Mouse (Mus musculus) midbrain, embryonic 13.5 days (tissue): ENCODE data around the gene Cd3eap. TPM values are rescaled to one million over a fixed set of nuclear protein-coding genes. Genes with fewer than 3 reads are reported as not detected.
A peak's percentile ranks its signal among the peaks of the same experiment; 100 is the strongest.

ENCODE experiments used
- ATAC-seq: fragments of 200-750 bp; cut with Nextera tagmentation; 2 replicates; pipeline ENCODE4 v1.8.0; 2017; ENCODE audit warnings: mild to moderate bottlenecking, moderate TSS enrichment, moderate library complexity
- H3K27ac ChIP-seq: fragments of 300-500 bp; sonication (generic); 2 replicates; pipeline ENCODE4 v1.5.1; 2015; ENCODE audit warnings: inconsistent platforms, mild to moderate bottlenecking, moderate library complexity
- H3K27me3 ChIP-seq: fragments of 300-500 bp; sonication (generic); 2 replicates; pipeline ENCODE4 v1.6.1; 2015; ENCODE audit warnings: mild to moderate bottlenecking, inconsistent platforms
- H3K36me3 ChIP-seq: fragments of 300-500 bp; sonication (generic); 2 replicates; pipeline ENCODE4 v1.6.1; 2015; ENCODE audit warnings: mild to moderate bottlenecking, inconsistent platforms
- H3K4me1 ChIP-seq: fragments of 300-500 bp; sonication (generic); replicated peaks from 2 replicates; pipeline ENCODE4 v1.6.1; 2015; ENCODE audit warnings: inconsistent platforms
- H3K4me2 ChIP-seq: fragments of 300-500 bp; sonication (generic); replicated peaks from 2 replicates; pipeline ENCODE4 v1.6.1; 2015; ENCODE audit warnings: moderate library complexity, mild to moderate bottlenecking, inconsistent platforms
- H3K4me3 ChIP-seq: fragments of 300-500 bp; sonication (generic); replicated peaks from 2 replicates; pipeline ENCODE4 v1.5.1; 2015; ENCODE audit warnings: mild to moderate bottlenecking, inconsistent platforms
- H3K9ac ChIP-seq: fragments of 300-500 bp; sonication (generic); replicated peaks from 2 replicates; pipeline ENCODE4 v1.6.1; 2015; ENCODE audit warnings: mild to moderate bottlenecking, inconsistent platforms
- H3K9me3 ChIP-seq: fragments of 300-500 bp; sonication (generic); 2 replicates; pipeline ENCODE4 v1.6.1; 2016; ENCODE audit warnings: mild to moderate bottlenecking, inconsistent platforms
- WGBS: fragments of 180-500 bp; shearing (Covaris S2); methylation state at CpG from one replicate; pipeline ENCODE4 v1.1.7; 2015; 5-methylcytosine and 5-hydroxymethylcytosine counted together
- polyA plus RNA-seq: library from polyadenylated mRNA; unstranded; fragments of >200 nt; fragmentation: Nextera tagmentation; extraction: Ambion mirVana; gene quantifications from 2 replicates; pipeline ENCODE4 v1.2.1, GENCODE M21; 2015

Gene Cd3eap
- polyA plus RNA-seq = 19.6 and 20.4 TPM in 2 replicates

GRCm38 (mm10) chr7:19359299-19359891 lies at the start of gene Cd3eap, which contains the start of gene Ppp1r13l:
Gene Cd3eap (minus strand): TSS chr7:19359483.
Gene Ppp1r13l (plus strand): TSS chr7:19359749.
- Histone ChIP-seq H3K36me3 (peaks cover 25% of the 10 kb centered on the region), H3K9me3 (no peaks in the 10 kb centered on the region), H3K9ac (peak within 1 kb of the TSS; percentile 76), H3K27me3 (peaks cover 11% of the 10 kb centered on the region; the same call in 1 of the 2 replicates), H3K4me1 (peaks cover 41% of the 10 kb centered on the region), H3K4me3 (peak within 1 kb of the TSS; percentile 74), H3K4me2 (peak within 1 kb of the TSS; percentile 98), H3K27ac (no peak within 1 kb of the TSS; the same call in 1 of the 2 replicates)
- WGBS = 1% methylated on average over 31 of the region's 31 CpGs
- peak; percentile 83 for ATAC-seq

- Histone ChIP-seq H3K27ac (no peak overlapping the region), H3K9me3 (no peaks in the 10 kb centered on the region), H3K27me3 (peaks cover 66% of the 10 kb centered on the region), H3K9ac (no peak overlapping the region), H3K4me2 (0 out of 2 replicates have a peak overlapping the region, but pooled peaks have one; percentile 29), H3K36me3 (no peaks in the 10 kb centered on the region), H3K4me3 (no peak overlapping the region), H3K4me1 (peaks cover 10% of the 10 kb centered on the region)
- 2% methylated on average over 19 of the region's 19 CpGs for WGBS
- peak; percentile 84 for ATAC-seq
Measured at GRCm38 (mm10) chr7:19405417-19405816, 46.1 kb upstream of the Cd3eap start.

GRCm38 (mm10) chr7:19404476-19404875 lies 45.2 kb upstream of the Cd3eap start, which contains the start of gene Ckm:
Gene Ckm (plus strand): TSS chr7:19404776.
- Histone ChIP-seq H3K9ac (peak within 1 kb of the TSS; percentile 68), H3K4me3 (peak within 1 kb of the TSS; percentile 51), H3K9me3 (no peaks in the 10 kb centered on the region), H3K27ac (no peak within 1 kb of the TSS), H3K36me3 (no peaks in the 10 kb centered on the region), H3K4me1 (peaks cover 15% of the 10 kb centered on the region), H3K27me3 (peaks cover 66% of the 10 kb centered on the region), H3K4me2 (peak within 1 kb of the TSS; percentile 89)
- no peak for ATAC-seq
- WGBS = 56% methylated on average over 7 of the region's 7 CpGs

GRCm38 (mm10) chr7:19403731-19404296 lies 44.5 kb upstream of the Cd3eap start, which contains the start of gene Klc3:
Gene Klc3 (minus strand): TSS chr7:19404104.
- peak within 1 kb of the TSS; percentile 51 for H3K4me3 ChIP-seq
- under 1% methylated on average over 62 of the region's 62 CpGs for WGBS
- H3K4me2 ChIP-seq = peak within 1 kb of the TSS; percentile 89
- no peaks in the 10 kb centered on the region for H3K36me3 ChIP-seq
- no peak within 1 kb of the TSS for H3K27ac ChIP-seq
- H3K27me3 ChIP-seq = peaks cover 72% of the 10 kb centered on the region
- peaks cover 19% of the 10 kb centered on the region for H3K4me1 ChIP-seq
- H3K9me3 ChIP-seq = no peaks in the 10 kb centered on the region
- ATAC-seq = no peak
- H3K9ac ChIP-seq = peak within 1 kb of the TSS; percentile 68

- WGBS = 65% methylated on average over 9 of the region's 9 CpGs
- Histone ChIP-seq H3K27ac (no peak overlapping the region), H3K36me3 (no peaks in the 10 kb centered on the region), H3K4me3 (no peak overlapping the region), H3K9ac (no peak overlapping the region), H3K27me3 (peaks cover 76% of the 10 kb centered on the region), H3K4me2 (no peak overlapping the region), H3K4me1 (peaks cover 19% of the 10 kb centered on the region), H3K9me3 (no peaks in the 10 kb centered on the region)
- no peak for ATAC-seq
Measured at GRCm38 (mm10) chr7:19402535-19403112, 43.3 kb upstream of the Cd3eap start.

- 82% methylated on average over 4 of the region's 4 CpGs for WGBS
- H3K27me3 ChIP-seq = peaks cover 64% of the 10 kb centered on the region
- H3K4me1 ChIP-seq = peaks cover 19% of the 10 kb centered on the region
- ATAC-seq = no peak
- H3K27ac ChIP-seq = no peak overlapping the region
- H3K9me3 ChIP-seq = no peaks in the 10 kb centered on the region
- H3K9ac ChIP-seq = no peak overlapping the region
- H3K36me3 ChIP-seq = peaks cover under 1% of the 10 kb centered on the region; the same call in 1 of the 2 replicates
- no peak overlapping the region for H3K4me3 ChIP-seq
- H3K4me2 ChIP-seq = no peak overlapping the region
Measured at GRCm38 (mm10) chr7:19400946-19401345, 41.7 kb upstream of the Cd3eap start.

- no peak overlapping the region for H3K27ac ChIP-seq
- H3K9me3 ChIP-seq = no peaks in the 10 kb centered on the region
- peak; percentile 21; the same call in 1 of the 2 replicates for ATAC-seq
- H3K4me3 ChIP-seq = peak overlapping the region; percentile 26
- peak overlapping the region; percentile 28; the same call in 1 of the 2 replicates for H3K9ac ChIP-seq
- peaks cover 55% of the 10 kb centered on the region for H3K27me3 ChIP-seq
- H3K36me3 ChIP-seq = peaks cover 13% of the 10 kb centered on the region
- peaks cover 19% of the 10 kb centered on the region for H3K4me1 ChIP-seq
- peak overlapping the region; percentile 50 for H3K4me2 ChIP-seq
- 3% methylated on average over 27 of the region's 27 CpGs for WGBS
Measured at GRCm38 (mm10) chr7:19399496-19400280, 40.4 kb upstream of the Cd3eap start.

GRCm38 (mm10) chr7:19394484-19394883 lies 35.2 kb upstream of the Cd3eap start:
- Histone ChIP-seq H3K4me3 (no peak overlapping the region), H3K9me3 (no peaks in the 10 kb centered on the region), H3K4me2 (no peak overlapping the region), H3K27ac (no peak overlapping the region), H3K27me3 (peaks cover 10% of the 10 kb centered on the region), H3K36me3 (peaks cover 65% of the 10 kb centered on the region), H3K9ac (no peak overlapping the region), H3K4me1 (peaks cover 6% of the 10 kb centered on the region)
- no peak for ATAC-seq
- WGBS = 92% methylated on average over 8 of the region's 8 CpGs

- H3K9me3 ChIP-seq = no peaks in the 10 kb centered on the region
- H3K27ac ChIP-seq = peak overlapping the region; percentile 84
- WGBS = 51% methylated on average over 10 of the region's 10 CpGs
- H3K4me3 ChIP-seq = no peak overlapping the region
- H3K27me3 ChIP-seq = no peaks in the 10 kb centered on the region
- ATAC-seq = peak; percentile 53
- H3K4me1 ChIP-seq = peaks cover 24% of the 10 kb centered on the region
- peaks cover 98% of the 10 kb centered on the region for H3K36me3 ChIP-seq
- peak overlapping the region; percentile 50 for H3K9ac ChIP-seq
- no peak overlapping the region for H3K4me2 ChIP-seq
Measured at GRCm38 (mm10) chr7:19388699-19389413, 29.6 kb upstream of the Cd3eap start.

- Histone ChIP-seq H3K36me3 (peaks cover 48% of the 10 kb centered on the region), H3K27me3 (no peaks in the 10 kb centered on the region), H3K4me1 (peaks cover 29% of the 10 kb centered on the region), H3K27ac (no peak overlapping the region), H3K9ac (peak overlapping the region; percentile 21), H3K9me3 (no peaks in the 10 kb centered on the region), H3K4me2 (peak overlapping the region; percentile 92), H3K4me3 (peak overlapping the region; percentile 76; the same call in 1 of the 2 replicates)
- no peak for ATAC-seq
- 89% methylated on average over 9 of the region's 9 CpGs for WGBS
Measured at GRCm38 (mm10) chr7:19383708-19384107, 24.4 kb upstream of the Cd3eap start.

GRCm38 (mm10) chr7:19382166-19382541 lies 22.9 kb upstream of the Cd3eap start:
- peak overlapping the region; percentile 76 for H3K4me3 ChIP-seq
- peaks cover 20% of the 10 kb centered on the region for H3K4me1 ChIP-seq
- peak overlapping the region; percentile 83 for H3K9ac ChIP-seq
- peaks cover 34% of the 10 kb centered on the region for H3K36me3 ChIP-seq
- H3K4me2 ChIP-seq = peak overlapping the region; percentile 92
- no peaks in the 10 kb centered on the region for H3K27me3 ChIP-seq
- H3K27ac ChIP-seq = peak overlapping the region; percentile 69
- WGBS = 1% methylated on average over 20 of the region's 37 CpGs
- H3K9me3 ChIP-seq = no peaks in the 10 kb centered on the region
- peak; percentile 71 for ATAC-seq
